Mouse (Mus musculus) midbrain, postnatal 0 days (tissue): ENCODE measurements around the gene Uck1. TPM values are rescaled to one million over a fixed set of nuclear protein-coding genes. Genes with fewer than 3 reads are reported as not detected.

Source experiments
- ATAC-seq: fragments of 200-750 bp; cut with Nextera tagmentation; 2 replicates; pipeline ENCODE4 v1.8.0; 2017; ENCODE audit warnings: moderate number of reproducible peaks, mild to moderate bottlenecking, moderate TSS enrichment, moderate library complexity; ENCODE audit not compliant: low FRiP score
- DNase-seq: peaks from one replicate; pipeline ENCODE4 v3.0.0-alpha.2; 2015; ENCODE audit warnings: low spot score
- H3K27ac ChIP-seq: fragments of 300-500 bp; sonication (generic); 2 replicates; pipeline ENCODE4 v1.5.1; 2014; ENCODE audit warnings: low read depth, mild to moderate bottlenecking, low read length, mixed read lengths
- H3K27me3 ChIP-seq: fragments of 300-500 bp; sonication (generic); 2 replicates; pipeline ENCODE4 v1.6.1; 2014; ENCODE audit warnings: low read length, control low read depth, mixed read lengths; ENCODE audit not compliant: insufficient read depth
- H3K36me3 ChIP-seq: fragments of 300-500 bp; sonication (generic); 2 replicates; pipeline ENCODE4 v1.6.1; 2014; ENCODE audit warnings: low read length, control low read depth, mixed read lengths; ENCODE audit not compliant: insufficient read depth
- H3K4me1 ChIP-seq: fragments of 300-500 bp; sonication (generic); 2 replicates; pipeline ENCODE4 v1.6.1; 2014; ENCODE audit warnings: mild to moderate bottlenecking, control low read depth, antibody characterized with exemption, low read length, mixed read lengths; ENCODE audit not compliant: insufficient read depth
- H3K4me2 ChIP-seq: fragments of 300-500 bp; sonication (generic); 2 replicates; pipeline ENCODE4 v1.6.1; 2014; ENCODE audit warnings: low read depth, mild to moderate bottlenecking, low read length, mixed read lengths; ENCODE audit not compliant: poor library complexity, severe bottlenecking
- H3K4me3 ChIP-seq: fragments of 300-500 bp; sonication (generic); 2 replicates; pipeline ENCODE4 v1.5.1; 2014; ENCODE audit warnings: low read depth, mild to moderate bottlenecking, low read length, moderate library complexity
- H3K9ac ChIP-seq: fragments of 300-500 bp; sonication (generic); replicated peaks from 2 replicates; pipeline ENCODE4 v1.6.1; 2014; ENCODE audit warnings: mild to moderate bottlenecking, low read length, moderate library complexity, mixed read lengths; ENCODE audit not compliant: poor library complexity, severe bottlenecking
- H3K9me3 ChIP-seq: fragments of 300-500 bp; sonication (generic); 2 replicates; pipeline ENCODE4 v1.6.1; 2016; ENCODE audit warnings: low read length, control low read depth
- CTCF ChIP-seq: IDR thresholded peaks from 2 replicates; pipeline ENCODE4 v1.5.1; 2016; ENCODE audit warnings: antibody characterized with exemption, mild to moderate bottlenecking
- WGBS: fragments of 180-500 bp; shearing (Covaris S2); extraction: QIAGEN DNeasy Blood & Tissue Kit; methylation state at CpG from one replicate; pipeline ENCODE4 v1.1.7; 2014; 5-methylcytosine and 5-hydroxymethylcytosine counted together
- polyA plus RNA-seq: library from polyadenylated mRNA; unstranded; fragments of >200 nt; fragmentation: Nextera tagmentation; extraction: Ambion mirVana; gene quantifications from 2 replicates; pipeline ENCODE4 v1.2.1, GENCODE M21; 2015
- total RNA-seq: library from RNA; depleted of rRNA; stranded (reverse); fragments of >200 nt; gene quantifications from 2 replicates; pipeline ENCODE4 v1.2.3, GENCODE M21; 2014

The Uck1 gene
- total and polyA plus RNA-seq, 2 experiments from 2014 or later = 110 to 142 TPM

GRCm38 (mm10) chr2:32235886-32236759 is 23.8 kb downstream of the Uck1 start, which contains the start of gene Pomt1:
Pomt1 (plus strand) TSS chr2:32236590.
- no peak for TF ChIP-seq CTCF
- H3K27me3 ChIP-seq = no peaks in the 10 kb centered on the region
- peaks cover 6% of the 10 kb centered on the region; the same call in 1 of the 2 replicates for H3K4me1 ChIP-seq
- peak within 1 kb of the TSS; percentile 56 for H3K4me3 ChIP-seq
- peak within 1 kb of the TSS; percentile 79 for H3K4me2 ChIP-seq
- DNase-seq (peak; percentile 97), ATAC-seq (peak; percentile 89)
- peak within 1 kb of the TSS; percentile 80 for H3K9ac ChIP-seq
- under 1% methylated on average over 53 of the region's 54 CpGs for WGBS
- peaks cover 33% of the 10 kb centered on the region for H3K36me3 ChIP-seq
- no peaks in the 10 kb centered on the region for H3K9me3 ChIP-seq
- H3K27ac ChIP-seq = peak within 1 kb of the TSS; percentile 75

- DNase-seq (no peak), ATAC-seq (no peak)
- WGBS = 32% methylated on average over 7 of the region's 7 CpGs
- Histone ChIP-seq H3K27ac (peak overlapping the region; percentile 75; the same call in 1 of the 2 replicates), H3K9ac (peak overlapping the region; percentile 80; the same call in 1 of the 2 replicates), H3K4me1 (peaks cover 6% of the 10 kb centered on the region; the same call in 1 of the 2 replicates), H3K4me3 (peak overlapping the region; percentile 56), H3K27me3 (no peaks in the 10 kb centered on the region), H3K4me2 (peak overlapping the region; percentile 79), H3K36me3 (peaks cover 40% of the 10 kb centered on the region), H3K9me3 (no peaks in the 10 kb centered on the region)
- no peak for TF ChIP-seq CTCF
Measured at GRCm38 (mm10) chr2:32235433-32235832, 24.5 kb downstream of the Uck1 start.

GRCm38 (mm10) chr2:32222057-32222456 is 37.9 kb downstream of the Uck1 start:
- no peak for DNase-seq
- TF ChIP-seq CTCF = no peak
- Histone ChIP-seq H3K27me3 (no peaks in the 10 kb centered on the region), H3K4me2 (no peak overlapping the region), H3K9me3 (no peaks in the 10 kb centered on the region), H3K27ac (no peak overlapping the region), H3K9ac (no peak overlapping the region), H3K4me1 (no peaks in the 10 kb centered on the region), H3K36me3 (peaks cover 99% of the 10 kb centered on the region), H3K4me3 (no peak overlapping the region)
- ATAC-seq = no peak
- WGBS = 82% methylated on average over 10 of the region's 10 CpGs

GRCm38 (mm10) chr2:32221577-32221976 is 38.4 kb downstream of the Uck1 start:
- DNase-seq = no peak
- H3K36me3 ChIP-seq = peaks cover 99% of the 10 kb centered on the region
- H3K27me3 ChIP-seq = no peaks in the 10 kb centered on the region
- H3K4me3 ChIP-seq = no peak overlapping the region
- WGBS = 91% methylated on average over 7 of the region's 7 CpGs
- no peaks in the 10 kb centered on the region for H3K9me3 ChIP-seq
- no peaks in the 10 kb centered on the region for H3K4me1 ChIP-seq
- H3K27ac ChIP-seq = no peak overlapping the region
- no peak overlapping the region for H3K4me2 ChIP-seq
- H3K9ac ChIP-seq = no peak overlapping the region
- TF ChIP-seq CTCF = no peak
- no peak for ATAC-seq

- Histone ChIP-seq H3K27ac (no peak overlapping the region), H3K4me1 (no peaks in the 10 kb centered on the region), H3K9me3 (no peaks in the 10 kb centered on the region), H3K4me3 (no peak overlapping the region), H3K4me2 (no peak overlapping the region), H3K9ac (no peak overlapping the region), H3K27me3 (no peaks in the 10 kb centered on the region), H3K36me3 (peaks cover 99% of the 10 kb centered on the region)
- DNase-seq (no peak), ATAC-seq (no peak)
- TF ChIP-seq CTCF = no peak
- WGBS = 94% methylated on average over 10 of the region's 10 CpGs
Measured at GRCm38 (mm10) chr2:32220969-32221368, 39.0 kb downstream of the Uck1 start.

- H3K9me3 ChIP-seq = no peaks in the 10 kb centered on the region
- H3K4me1 ChIP-seq = no peaks in the 10 kb centered on the region
- no peak overlapping the region for H3K27ac ChIP-seq
- 98% methylated on average over 6 of the region's 6 CpGs for WGBS
- no peak overlapping the region for H3K9ac ChIP-seq
- H3K27me3 ChIP-seq = no peaks in the 10 kb centered on the region
- no peak overlapping the region for H3K4me3 ChIP-seq
- ATAC-seq (no peak), DNase-seq (no peak)
- no peak overlapping the region for H3K4me2 ChIP-seq
- TF ChIP-seq CTCF = no peak
- peaks cover 99% of the 10 kb centered on the region for H3K36me3 ChIP-seq
Measured at GRCm38 (mm10) chr2:32220021-32220420, 39.9 kb downstream of the Uck1 start.
